Mouse (Mus musculus): ENCODE data around the gene Nedd9. TPM values are rescaled to one million over a fixed set of nuclear protein-coding genes. Genes with fewer than 3 reads are reported as not detected.

The Nedd9 gene
- polyA plus RNA-seq, 1 experiment from 2014 or later: 22.9 TPM

- WGBS: 80% methylated on average over 4 of the region's 4 CpGs
Observed at GRCm38 (mm10) chr13:41442145-41442544, 45.0 kb downstream of the Nedd9 start.

GRCm38 (mm10) chr13:41440205-41440604 is 47.0 kb downstream of the Nedd9 start:
- H3K4me2 ChIP-seq (ENCODE audit: low read length): no peak overlapping the region
- H3K9me3 ChIP-seq (ENCODE audit: control insufficient read depth, low read length): no peaks in the 10 kb centered on the region
- H3K4me1 ChIP-seq (ENCODE audit: control insufficient read depth in 2 of 2, insufficient read depth in 2 of 2, low read length in 2 of 2): no peaks in the 10 kb centered on the region
- no peak for ATAC-seq (ENCODE audit: insufficient number of reproducible peaks, insufficient read depth, low FRiP score, low read depth)
- H3K27ac ChIP-seq (replicated peaks in 1 of 2; ENCODE audit: control insufficient read depth in 1 of 2, insufficient read depth in 1 of 2, low read depth in 2 of 2, low read length in 2 of 2): no peak overlapping the region
- H3K4me3 ChIP-seq (ENCODE audit: control insufficient read depth in 1 of 2, insufficient read depth in 1 of 2, low read depth in 1 of 2, low read length in 2 of 2): no peak overlapping the region
- no peaks in the 10 kb centered on the region for H3K36me3 ChIP-seq (ENCODE audit: control insufficient read depth, insufficient read depth, low read length)
- WGBS: 67% methylated on average over 1 of the region's 1 CpGs
- H3K9ac ChIP-seq (ENCODE audit: low read length): no peak overlapping the region
- peaks cover 84% of the 10 kb centered on the region for H3K27me3 ChIP-seq (ENCODE audit: control insufficient read depth, insufficient read depth, low read length)

More at GRCm38 (mm10) chr13:41442145-41442544, 45.0 kb downstream of the Nedd9 start:
- Histone ChIP-seq H3K4me3 (ENCODE audit: control insufficient read depth in 1 of 2, insufficient read depth in 1 of 2, low read depth in 1 of 2, low read length in 2 of 2) (no peak overlapping the region), H3K36me3 (ENCODE audit: control insufficient read depth, insufficient read depth, low read length) (no peaks in the 10 kb centered on the region), H3K9ac (ENCODE audit: low read length) (no peak overlapping the region), H3K27ac (replicated peaks in 1 of 2; ENCODE audit: control insufficient read depth in 1 of 2, insufficient read depth in 1 of 2, low read depth in 2 of 2, low read length in 2 of 2) (no peak overlapping the region), H3K4me1 (ENCODE audit: control insufficient read depth in 2 of 2, insufficient read depth in 2 of 2, low read length in 2 of 2) (no peaks in the 10 kb centered on the region), H3K27me3 (ENCODE audit: control insufficient read depth, insufficient read depth, low read length) (peaks cover 91% of the 10 kb centered on the region), H3K9me3 (ENCODE audit: control insufficient read depth, low read length) (no peaks in the 10 kb centered on the region), H3K4me2 (ENCODE audit: low read length) (no peak overlapping the region)
- no peak for ATAC-seq (ENCODE audit: insufficient number of reproducible peaks, insufficient read depth, low FRiP score, low read depth)

DNA sequence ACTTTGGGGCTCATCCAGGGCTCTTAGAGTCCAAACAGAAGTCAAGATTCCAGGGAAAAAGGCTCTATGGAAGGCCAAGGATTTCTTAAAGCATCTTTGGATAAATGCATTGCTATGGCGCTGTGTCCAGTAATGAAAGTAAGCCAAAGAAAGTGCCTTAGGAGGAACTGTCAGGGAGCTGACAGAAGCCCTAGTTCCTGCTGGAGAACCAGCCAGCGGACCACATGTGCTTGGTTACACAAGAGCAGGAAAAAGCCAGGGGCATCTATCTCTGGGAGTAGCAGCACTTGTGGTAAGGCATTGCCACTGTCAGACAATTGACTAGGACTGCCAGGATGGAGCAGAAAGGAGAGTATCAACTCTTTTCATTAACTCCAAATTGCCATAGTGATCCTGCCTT is 49.8 kb downstream of the Nedd9 start:
- peaks cover 73% of the 10 kb centered on the region for H3K27me3 ChIP-seq (ENCODE audit: control insufficient read depth, insufficient read depth, low read length)
- ATAC-seq (ENCODE audit: insufficient number of reproducible peaks, insufficient read depth, low FRiP score, low read depth): no peak
- H3K4me3 ChIP-seq (ENCODE audit: control insufficient read depth in 1 of 2, insufficient read depth in 1 of 2, low read depth in 1 of 2, low read length in 2 of 2): no peak overlapping the region
- no peak overlapping the region for H3K9ac ChIP-seq (ENCODE audit: low read length)
- H3K36me3 ChIP-seq (ENCODE audit: control insufficient read depth, insufficient read depth, low read length): no peaks in the 10 kb centered on the region
- H3K27ac ChIP-seq (replicated peaks in 1 of 2; ENCODE audit: control insufficient read depth in 1 of 2, insufficient read depth in 1 of 2, low read depth in 2 of 2, low read length in 2 of 2): no peak overlapping the region
- no peaks in the 10 kb centered on the region for H3K9me3 ChIP-seq (ENCODE audit: control insufficient read depth, low read length)
- 81% methylated on average over 2 of the region's 2 CpGs for WGBS
- no peaks in the 10 kb centered on the region for H3K4me1 ChIP-seq (ENCODE audit: control insufficient read depth in 2 of 2, insufficient read depth in 2 of 2, low read length in 2 of 2)
- no peak overlapping the region for H3K4me2 ChIP-seq (ENCODE audit: low read length)

DNA sequence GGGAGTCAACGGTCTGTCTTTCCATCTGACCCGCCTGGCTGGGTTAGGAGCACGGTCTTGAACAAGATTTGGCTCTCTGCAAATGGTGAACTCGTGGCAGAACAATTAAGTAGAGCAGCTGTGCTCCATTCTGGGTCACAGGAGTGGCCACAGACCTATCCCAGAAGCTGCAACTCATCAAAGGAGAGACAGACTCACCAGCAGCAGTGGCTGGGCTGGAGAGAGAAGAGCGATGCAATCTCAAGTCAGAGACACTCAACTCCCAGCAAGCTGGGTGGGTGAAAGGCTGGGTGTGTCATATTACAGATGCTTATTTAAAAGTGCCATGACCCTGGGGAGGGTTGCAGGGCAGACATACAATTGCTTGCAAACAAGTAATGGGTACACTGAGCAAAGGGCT is 50.4 kb downstream of the Nedd9 start:
- Histone ChIP-seq H3K27me3 (ENCODE audit: control insufficient read depth, insufficient read depth, low read length) (peaks cover 67% of the 10 kb centered on the region), H3K9ac (ENCODE audit: low read length) (no peak overlapping the region), H3K27ac (replicated peaks in 1 of 2; ENCODE audit: control insufficient read depth in 1 of 2, insufficient read depth in 1 of 2, low read depth in 2 of 2, low read length in 2 of 2) (no peak overlapping the region), H3K4me3 (ENCODE audit: control insufficient read depth in 1 of 2, insufficient read depth in 1 of 2, low read depth in 1 of 2, low read length in 2 of 2) (no peak overlapping the region), H3K4me1 (ENCODE audit: control insufficient read depth in 2 of 2, insufficient read depth in 2 of 2, low read length in 2 of 2) (no peaks in the 10 kb centered on the region), H3K4me2 (ENCODE audit: low read length) (no peak overlapping the region), H3K36me3 (ENCODE audit: control insufficient read depth, insufficient read depth, low read length) (no peaks in the 10 kb centered on the region), H3K9me3 (ENCODE audit: control insufficient read depth, low read length) (no peaks in the 10 kb centered on the region)
- 75% methylated on average over 5 of the region's 5 CpGs for WGBS
- no peak for ATAC-seq (ENCODE audit: insufficient number of reproducible peaks, insufficient read depth, low FRiP score, low read depth)

DNA sequence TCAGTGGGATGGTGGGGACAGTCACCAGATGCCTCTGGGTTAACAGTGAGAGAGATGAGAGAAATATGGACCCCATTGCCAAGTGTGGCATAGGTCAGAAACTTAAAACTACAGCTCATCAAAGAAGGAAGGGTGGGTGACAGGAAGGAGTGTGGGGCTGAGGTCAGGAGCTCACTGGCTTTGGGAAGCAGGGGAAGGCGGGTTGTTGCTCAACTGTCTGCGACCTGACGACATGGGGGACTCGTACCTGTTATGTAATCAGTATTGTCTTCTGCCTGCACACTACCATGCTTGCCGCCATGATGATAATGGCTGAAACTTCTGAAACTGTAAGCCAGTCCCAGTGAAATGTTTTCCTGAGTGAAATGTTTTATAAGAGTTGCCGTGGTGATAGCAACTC is 54.0 kb downstream of the Nedd9 start:
- no peaks in the 10 kb centered on the region for H3K4me1 ChIP-seq (ENCODE audit: control insufficient read depth in 2 of 2, insufficient read depth in 2 of 2, low read length in 2 of 2)
- no peak overlapping the region for H3K27ac ChIP-seq (replicated peaks in 1 of 2; ENCODE audit: control insufficient read depth in 1 of 2, insufficient read depth in 1 of 2, low read depth in 2 of 2, low read length in 2 of 2)
- H3K4me3 ChIP-seq (ENCODE audit: control insufficient read depth in 1 of 2, insufficient read depth in 1 of 2, low read depth in 1 of 2, low read length in 2 of 2): no peak overlapping the region
- peaks cover 40% of the 10 kb centered on the region for H3K27me3 ChIP-seq (ENCODE audit: control insufficient read depth, insufficient read depth, low read length)
- 80% methylated on average over 6 of the region's 6 CpGs for WGBS
- ATAC-seq (ENCODE audit: insufficient number of reproducible peaks, insufficient read depth, low FRiP score, low read depth): no peak
- no peak overlapping the region for H3K9ac ChIP-seq (ENCODE audit: low read length)
- H3K4me2 ChIP-seq (ENCODE audit: low read length): no peak overlapping the region
- H3K36me3 ChIP-seq (ENCODE audit: control insufficient read depth, insufficient read depth, low read length): no peaks in the 10 kb centered on the region
- no peaks in the 10 kb centered on the region for H3K9me3 ChIP-seq (ENCODE audit: control insufficient read depth, low read length)

GRCm38 (mm10) chr13:41431795-41432194 is 55.4 kb downstream of the Nedd9 start:
- no peak overlapping the region for H3K9ac ChIP-seq (ENCODE audit: low read length)
- no peaks in the 10 kb centered on the region for H3K36me3 ChIP-seq (ENCODE audit: control insufficient read depth, insufficient read depth, low read length)
- H3K4me1 ChIP-seq (ENCODE audit: control insufficient read depth in 2 of 2, insufficient read depth in 2 of 2, low read length in 2 of 2): no peaks in the 10 kb centered on the region
- ATAC-seq (ENCODE audit: insufficient number of reproducible peaks, insufficient read depth, low FRiP score, low read depth): no peak
- no peak overlapping the region for H3K4me3 ChIP-seq (ENCODE audit: control insufficient read depth in 1 of 2, insufficient read depth in 1 of 2, low read depth in 1 of 2, low read length in 2 of 2)
- 65% methylated on average over 3 of the region's 3 CpGs for WGBS
- H3K27ac ChIP-seq (replicated peaks in 1 of 2; ENCODE audit: control insufficient read depth in 1 of 2, insufficient read depth in 1 of 2, low read depth in 2 of 2, low read length in 2 of 2): no peak overlapping the region
- no peaks in the 10 kb centered on the region for H3K9me3 ChIP-seq (ENCODE audit: control insufficient read depth, low read length)
- no peak overlapping the region for H3K4me2 ChIP-seq (ENCODE audit: low read length)
- peaks cover 30% of the 10 kb centered on the region; the same call in 1 of the 2 replicates for H3K27me3 ChIP-seq (ENCODE audit: control insufficient read depth, insufficient read depth, low read length)

DNA sequence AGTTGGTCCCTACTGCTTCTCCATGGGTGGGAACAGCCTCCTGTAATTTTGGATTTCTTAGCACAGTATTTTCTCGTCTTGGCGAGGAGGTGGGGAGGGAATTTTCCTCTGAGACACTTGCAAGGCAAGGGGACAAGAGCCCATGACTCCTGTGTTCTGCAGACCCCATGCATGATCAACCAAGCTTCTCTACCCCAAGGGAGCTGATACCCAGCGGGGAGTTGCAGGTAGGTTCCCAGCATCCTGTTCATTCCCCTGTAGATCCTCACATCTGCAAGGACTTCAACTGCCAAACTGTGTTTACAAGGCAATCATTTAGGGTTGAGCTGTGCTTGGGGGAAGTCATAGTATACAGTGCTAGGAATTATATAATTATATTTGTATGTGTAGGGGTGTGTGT is 60.1 kb downstream of the Nedd9 start:
- H3K9me3 ChIP-seq (ENCODE audit: control insufficient read depth, low read length): no peaks in the 10 kb centered on the region
- H3K36me3 ChIP-seq (ENCODE audit: control insufficient read depth, insufficient read depth, low read length): no peaks in the 10 kb centered on the region
- no peak overlapping the region for H3K4me3 ChIP-seq (ENCODE audit: control insufficient read depth in 1 of 2, insufficient read depth in 1 of 2, low read depth in 1 of 2, low read length in 2 of 2)
- 75% methylated on average over 3 of the region's 3 CpGs for WGBS
- ATAC-seq (ENCODE audit: insufficient number of reproducible peaks, insufficient read depth, low FRiP score, low read depth): no peak
- no peak overlapping the region for H3K4me2 ChIP-seq (ENCODE audit: low read length)
- peaks cover 14% of the 10 kb centered on the region; the same call in 1 of the 2 replicates for H3K27me3 ChIP-seq (ENCODE audit: control insufficient read depth, insufficient read depth, low read length)
- no peak overlapping the region for H3K9ac ChIP-seq (ENCODE audit: low read length)
- H3K4me1 ChIP-seq (ENCODE audit: control insufficient read depth in 2 of 2, insufficient read depth in 2 of 2, low read length in 2 of 2): peaks cover 6% of the 10 kb centered on the region in 2 experiments
- H3K27ac ChIP-seq (replicated peaks in 1 of 2; ENCODE audit: control insufficient read depth in 1 of 2, insufficient read depth in 1 of 2, low read depth in 2 of 2, low read length in 2 of 2): no peak overlapping the region

- H3K27ac ChIP-seq (replicated peaks in 1 of 2; ENCODE audit: control insufficient read depth in 1 of 2, insufficient read depth in 1 of 2, low read depth in 2 of 2, low read length in 2 of 2): 0 out of 4 replicates have a peak overlapping the region, but pooled peaks of 1 of the 2 experiments have one; percentile 10
- 47% methylated on average over 10 of the region's 10 CpGs for WGBS
- no peak for ATAC-seq (ENCODE audit: insufficient number of reproducible peaks, insufficient read depth, low FRiP score, low read depth)
Observed at GRCm38 (mm10) chr13:41423463-41424074, 63.6 kb downstream of the Nedd9 start.

More at GRCm38 (mm10) chr13:41423463-41424074, 63.6 kb downstream of the Nedd9 start:
- no peaks in the 10 kb centered on the region for H3K9me3 ChIP-seq (ENCODE audit: control insufficient read depth, low read length)
- H3K27me3 ChIP-seq (ENCODE audit: control insufficient read depth, insufficient read depth, low read length): peaks cover 14% of the 10 kb centered on the region; the same call in 1 of the 2 replicates
- H3K4me2 ChIP-seq (ENCODE audit: low read length): no peak overlapping the region
- no peak overlapping the region for H3K4me3 ChIP-seq (ENCODE audit: control insufficient read depth in 1 of 2, insufficient read depth in 1 of 2, low read depth in 1 of 2, low read length in 2 of 2)
- H3K36me3 ChIP-seq (ENCODE audit: control insufficient read depth, insufficient read depth, low read length): no peaks in the 10 kb centered on the region
- no peak overlapping the region for H3K9ac ChIP-seq (ENCODE audit: low read length)
- peaks cover 6% of the 10 kb centered on the region in 2 experiments for H3K4me1 ChIP-seq (ENCODE audit: control insufficient read depth in 2 of 2, insufficient read depth in 2 of 2, low read length in 2 of 2)
